Mouse (Mus musculus): ENCODE measurements at regions not wholly inside any gene's neighbourhood (a gene's known extent, or its start where the extent isn't known, plus 50 kb on each side); places are given as distances from the start of the nearest gene placed in this dataset.

- Histone ChIP-seq H3K4me1 (ENCODE audit: control insufficient read depth, insufficient read depth, low read length) (no peaks in the 10 kb centered on the region), H3K79me2 (replicated peaks; ENCODE audit: control insufficient read depth, insufficient read depth, low read length) (no peaks in the 10 kb centered on the region), H3K27me3 (ENCODE audit: control insufficient read depth, insufficient read depth, low read length) (no peaks in the 10 kb centered on the region), H3K27ac (peak overlapping the region; percentile 36; the same call in 1 of the 2 replicates), H3K36me3 (ENCODE audit: control insufficient read depth, insufficient read depth, low read length) (no peaks in the 10 kb centered on the region; the same call in 1 of the 2 replicates), H3K4me3 (no peak overlapping the region), H3K9ac (ENCODE audit: low read depth, low read length) (no peak overlapping the region)
- DNase-seq: no peak
- intact Hi-C loops (cut with DNase I): no loop called here
- WGBS: 50% methylated on average over 6 of the region's 6 CpGs
- TF ChIP-seq CTCF (IDR thresholded peaks at IDR 0.05) (no peak), POLR2A (IDR thresholded peaks at IDR 0.05; ENCODE audit: insufficient read depth, low read depth, low read length) (no peak), EP300 (IDR thresholded peaks at IDR 0.05; ENCODE audit: insufficient read depth, low read depth, low read length) (no peak)
Observed at GRCm38 (mm10) chr15:7031297-7032043, 58.9 kb upstream of the Lifr start.

- H3K4me1 ChIP-seq (ENCODE audit: control insufficient read depth, insufficient read depth, low read length): no peaks in the 10 kb centered on the region
- TF ChIP-seq POLR2A (IDR thresholded peaks at IDR 0.05; ENCODE audit: insufficient read depth, low read depth, low read length) (no peak), CTCF (IDR thresholded peaks at IDR 0.05) (no peak)
- no peaks in the 10 kb centered on the region for H3K79me2 ChIP-seq (replicated peaks; ENCODE audit: control insufficient read depth, insufficient read depth, low read length)
- DNase-seq: no peak
- no peak overlapping the region for H3K9ac ChIP-seq (ENCODE audit: low read depth, low read length)
- no peaks in the 10 kb centered on the region for H3K36me3 ChIP-seq (ENCODE audit: control insufficient read depth, insufficient read depth, low read length)
- H3K27ac ChIP-seq: no peak overlapping the region
- no peaks in the 10 kb centered on the region for H3K27me3 ChIP-seq (ENCODE audit: control insufficient read depth, insufficient read depth, low read length)
- 46% methylated on average over 8 of the region's 8 CpGs for WGBS
- intact Hi-C loops (cut with DNase I): no loop called here
- H3K4me3 ChIP-seq: no peak overlapping the region
Observed at GRCm38 (mm10) chr15:7037475-7037874, 52.9 kb upstream of the Lifr start.

DNA sequence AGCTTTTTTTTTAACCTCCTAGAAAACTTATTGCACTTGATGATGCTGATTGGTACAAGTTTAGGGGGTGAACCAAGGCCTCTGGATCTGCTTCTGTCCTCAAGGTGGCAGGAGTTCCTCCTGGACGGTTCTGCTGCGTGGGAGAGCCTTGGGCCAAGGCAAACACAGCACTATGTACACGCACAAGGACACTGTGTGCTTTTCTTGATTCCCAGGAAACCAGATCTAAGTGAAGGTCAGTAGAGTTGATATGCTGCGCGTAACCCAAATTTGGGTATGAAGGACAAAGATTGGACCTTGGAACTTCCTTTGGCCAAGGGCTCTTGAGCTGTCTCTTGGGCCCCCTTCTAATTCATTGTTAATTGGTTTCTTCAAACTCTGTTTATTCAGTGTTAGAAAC is 51.3 kb upstream of the Lifr start:
- Histone ChIP-seq H3K4me1 (ENCODE audit: control insufficient read depth, insufficient read depth, low read length) (peaks cover 1% of the 10 kb centered on the region; the same call in 1 of the 2 replicates), H3K79me2 (replicated peaks; ENCODE audit: control insufficient read depth, insufficient read depth, low read length) (no peaks in the 10 kb centered on the region), H3K4me3 (no peak overlapping the region), H3K36me3 (ENCODE audit: control insufficient read depth, insufficient read depth, low read length) (no peaks in the 10 kb centered on the region; the same call in 1 of the 2 replicates), H3K27me3 (ENCODE audit: control insufficient read depth, insufficient read depth, low read length) (no peaks in the 10 kb centered on the region), H3K27ac (no peak overlapping the region), H3K9ac (ENCODE audit: low read depth, low read length) (no peak overlapping the region)
- WGBS: 81% methylated on average over 5 of the region's 5 CpGs
- intact Hi-C loops (cut with DNase I): no loop called here
- peak; percentile 33 for TF ChIP-seq CTCF (IDR thresholded peaks at IDR 0.05)
- TF ChIP-seq EP300 (IDR thresholded peaks at IDR 0.05; ENCODE audit: insufficient read depth, low read depth, low read length): 0 out of 2 replicates have a peak, but pooled peaks have one; percentile 20
- TF ChIP-seq POLR2A (IDR thresholded peaks at IDR 0.05; ENCODE audit: insufficient read depth, low read depth, low read length): no peak
- peak in 1 of 2 experiments; percentile 23 for DNase-seq

DNA sequence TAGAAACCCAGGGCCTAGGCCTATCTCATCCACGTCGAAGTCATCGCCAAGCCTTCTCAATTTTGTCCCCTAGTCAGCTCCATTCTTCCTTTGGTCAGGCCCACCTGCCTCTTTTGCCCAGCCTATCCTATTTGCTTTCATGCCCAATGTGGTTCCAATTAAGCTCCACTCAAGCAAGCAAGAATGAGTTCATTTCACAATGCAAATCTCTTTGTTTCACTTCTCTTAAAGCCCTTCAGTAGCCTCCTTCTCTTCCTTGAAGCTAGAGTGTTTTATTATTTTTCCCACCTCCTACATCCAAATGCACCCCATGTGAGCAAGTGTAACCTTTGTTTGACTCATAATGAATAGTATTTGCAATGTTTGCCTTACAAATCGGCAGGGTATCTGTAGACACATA is 50.6 kb upstream of the Lifr start:
- H3K27ac ChIP-seq: no peak overlapping the region
- H3K27me3 ChIP-seq (ENCODE audit: control insufficient read depth, insufficient read depth, low read length): no peaks in the 10 kb centered on the region
- H3K79me2 ChIP-seq (replicated peaks; ENCODE audit: control insufficient read depth, insufficient read depth, low read length): no peaks in the 10 kb centered on the region
- H3K9ac ChIP-seq (ENCODE audit: low read depth, low read length): no peak overlapping the region
- DNase-seq: no peak
- WGBS: 96% methylated on average over 4 of the region's 4 CpGs
- H3K36me3 ChIP-seq (ENCODE audit: control insufficient read depth, insufficient read depth, low read length): peaks cover 4% of the 10 kb centered on the region
- TF ChIP-seq CTCF (IDR thresholded peaks at IDR 0.05): no peak
- no peak for TF ChIP-seq EP300 (IDR thresholded peaks at IDR 0.05; ENCODE audit: insufficient read depth, low read depth, low read length)
- no peak for TF ChIP-seq POLR2A (IDR thresholded peaks at IDR 0.05; ENCODE audit: insufficient read depth, low read depth, low read length)
- peaks cover 1% of the 10 kb centered on the region for H3K4me1 ChIP-seq (ENCODE audit: control insufficient read depth, insufficient read depth, low read length)
- H3K4me3 ChIP-seq: no peak overlapping the region
- intact Hi-C loops (cut with DNase I): no loop called here

All from heart, adult 2 months (tissue).